Mouse (Mus musculus): Measurements from ENCODE around the gene Magix. TPM values are rescaled to one million over a fixed set of nuclear protein-coding genes. Genes with fewer than 3 reads are reported as not detected.

Magix gene
- total RNA-seq, 2 experiments from 2014 or later = 0.09 TPM; not detected in 1

GRCm38 (mm10) chrX:7675001-7675380 is 6.1 kb downstream of the Magix start:
- no peak for ATAC-seq (replicated peaks; ENCODE audit: low FRiP score, poor library complexity, severe bottlenecking)

- no peak for ATAC-seq (replicated peaks; ENCODE audit: low FRiP score, poor library complexity, severe bottlenecking)
Measured at GRCm38 (mm10) chrX:7674284-7675000, 6.6 kb downstream of the Magix start.

GRCm38 (mm10) chrX:7673578-7674281 is 7.3 kb downstream of the Magix start:
- no peak for ATAC-seq (replicated peaks; ENCODE audit: low FRiP score, poor library complexity, severe bottlenecking)

- ATAC-seq (replicated peaks; ENCODE audit: low FRiP score, poor library complexity, severe bottlenecking) = no peak
Measured at GRCm38 (mm10) chrX:7672739-7673138, 8.3 kb downstream of the Magix start.

- ATAC-seq (replicated peaks; ENCODE audit: low FRiP score, poor library complexity, severe bottlenecking) = 0 out of 2 replicates have a peak, but pooled peaks have one; percentile 5
Measured at GRCm38 (mm10) chrX:7670921-7671623, 10.0 kb downstream of the Magix start, which contains the start of gene Plp2. Gene Plp2 (minus strand): TSS chrX:7671390.

- ATAC-seq (replicated peaks; ENCODE audit: low FRiP score, poor library complexity, severe bottlenecking) = peak; percentile 73
Measured at GRCm38 (mm10) chrX:7670390-7670881, 10.6 kb downstream of the Magix start.

- no peak for ATAC-seq (replicated peaks; ENCODE audit: low FRiP score, poor library complexity, severe bottlenecking)
Measured at GRCm38 (mm10) chrX:7665739-7666502, 15.1 kb downstream of the Magix start.

GRCm38 (mm10) chrX:7664791-7665190 is 16.3 kb downstream of the Magix start:
- ATAC-seq (replicated peaks; ENCODE audit: low FRiP score, poor library complexity, severe bottlenecking) = no peak

- ATAC-seq (replicated peaks; ENCODE audit: low FRiP score, poor library complexity, severe bottlenecking) = no peak
Measured at GRCm38 (mm10) chrX:7662936-7663335, 18.1 kb downstream of the Magix start.

GRCm38 (mm10) chrX:7661086-7661485 is 20.0 kb downstream of the Magix start:
- no peak for ATAC-seq (replicated peaks; ENCODE audit: low FRiP score, poor library complexity, severe bottlenecking)

- ATAC-seq (replicated peaks; ENCODE audit: low FRiP score, poor library complexity, severe bottlenecking) = no peak
Measured at GRCm38 (mm10) chrX:7658785-7659589, 22.1 kb downstream of the Magix start.

- no peak for ATAC-seq (replicated peaks; ENCODE audit: low FRiP score, poor library complexity, severe bottlenecking)
Measured at GRCm38 (mm10) chrX:7658031-7658784, 22.8 kb downstream of the Magix start.

GRCm38 (mm10) chrX:7657221-7657639 is 23.8 kb downstream of the Magix start, which contains the start of gene Prickle3:
Gene Prickle3 (plus strand): TSS chrX:7657260.
- peak; percentile 70 for ATAC-seq (replicated peaks; ENCODE audit: low FRiP score, poor library complexity, severe bottlenecking)

- peak; percentile 96 for ATAC-seq (replicated peaks; ENCODE audit: low FRiP score, poor library complexity, severe bottlenecking)
Measured at GRCm38 (mm10) chrX:7648671-7649304, 32.3 kb downstream of the Magix start.

GRCm38 (mm10) chrX:7645349-7645748 is 35.7 kb downstream of the Magix start:
- ATAC-seq (replicated peaks; ENCODE audit: low FRiP score, poor library complexity, severe bottlenecking) = no peak

GRCm38 (mm10) chrX:7640785-7641184 is 40.3 kb downstream of the Magix start:
- ATAC-seq (replicated peaks; ENCODE audit: low FRiP score, poor library complexity, severe bottlenecking) = no peak

- ATAC-seq (replicated peaks; ENCODE audit: low FRiP score, poor library complexity, severe bottlenecking) = no peak
Measured at GRCm38 (mm10) chrX:7639536-7640325, 41.3 kb downstream of the Magix start.
